ENCODE assay signal across 10 mouse cellular contexts in genomic region chr16:17744536-17744935, GRCm38 (mm10). TPM values are rescaled to one million over a fixed set of nuclear protein-coding genes. Genes with fewer than 3 reads are reported as not detected.
A peak's percentile ranks its signal among the peaks of the same experiment; 100 is the strongest.
DNase-seq lines count a peak whose midpoint lies in the region; ATAC-seq and TF ChIP-seq lines count a peak whose summit lies in the region.
"Had no signal": no experiment of that assay in that cellular context is flagged by ENCODE, and none has a peak within 500 bp of the region (broad histone marks: within the 10 kb centered on the region; RNA-seq: fewer than 3 reads in every experiment).

No protein-coding gene starts in this region.

- no peak for ATAC-seq in kidney, embryonic 15.5 days (replicated peaks; ENCODE audit: low FRiP score)
- no peak for ATAC-seq in limb, embryonic 11.5 days (ENCODE audit: insufficient number of reproducible peaks, low FRiP score, low TSS enrichment, low read depth)

- no peak overlapping the region for H3K4me2 ChIP-seq in kidney, embryonic 15.5 days
- H3K4me2 ChIP-seq in limb, embryonic 11.5 days (ENCODE audit: low read depth, severe bottlenecking), result no peak overlapping the region
- H3K4me2 ChIP-seq: hindbrain, embryonic 15.5 days had no signal

- H3K36me3 ChIP-seq in kidney, adult 2 months (ENCODE audit: control insufficient read depth, insufficient read depth, low read length), result no peaks in the 10 kb centered on the region
- no peaks in the 10 kb centered on the region for H3K36me3 ChIP-seq in kidney, embryonic 15.5 days
- H3K36me3 ChIP-seq in limb, embryonic 11.5 days (ENCODE audit: control insufficient read depth, insufficient read depth, low read length), result no peaks in the 10 kb centered on the region
- no peaks in the 10 kb centered on the region for H3K36me3 ChIP-seq in splenic B cell, adult 2 months (ENCODE audit: control insufficient read depth, insufficient read depth, low read length, poor library complexity, severe bottlenecking)
- H3K36me3 ChIP-seq: hindbrain, embryonic 15.5 days had no signal

- peak; percentile 35 for DNase-seq in adrenal gland, postnatal 10 days
- no peak for DNase-seq in adrenal gland, postnatal 4 days (ENCODE audit: low spot score in 2 of 2)
- peak; percentile 27 for DNase-seq in kidney, adult 2 months
- peak; percentile 46 for DNase-seq in adipocyte (ENCODE audit: low spot score)
- DNase-seq in limb, embryonic 11.5 days (ENCODE audit: low spot score), result peak; percentile 77
- DNase-seq in splenic B cell, adult 2 months (ENCODE audit: low read depth, low spot score), result peak; percentile 74
- no peak for DNase-seq in urinary bladder, postnatal 10 days (ENCODE audit: low spot score)

- TF ChIP-seq POLR2A in kidney, adult 2 months (IDR thresholded peaks at IDR 0.05; ENCODE audit: low read depth, low read length), result no peak

- no peak overlapping the region for H3K4me3 ChIP-seq in kidney, adult 2 months (ENCODE audit: insufficient read depth, low read depth, low read length)
- no peak overlapping the region for H3K4me3 ChIP-seq in kidney, embryonic 15.5 days (replicated peaks)
- H3K4me3 ChIP-seq in limb, embryonic 11.5 days (ENCODE audit: low read depth, low read length), result no peak overlapping the region
- H3K4me3 ChIP-seq: hindbrain, embryonic 15.5 days had no signal

- no peaks in the 10 kb centered on the region for H3K27me3 ChIP-seq in kidney, adult 2 months (replicated peaks; ENCODE audit: control insufficient read depth, insufficient read depth, low read length)
- no peaks in the 10 kb centered on the region for H3K27me3 ChIP-seq in kidney, embryonic 15.5 days
- H3K27me3 ChIP-seq in limb, embryonic 11.5 days (ENCODE audit: control insufficient read depth, insufficient read depth, low read length), result no peaks in the 10 kb centered on the region
- no peaks in the 10 kb centered on the region; the same call in 1 of the 2 replicates for H3K27me3 ChIP-seq in splenic B cell, adult 2 months (ENCODE audit: control insufficient read depth, insufficient read depth, low read length, poor library complexity, severe bottlenecking)
- H3K27me3 ChIP-seq: hindbrain, embryonic 15.5 days had no signal

- WGBS in kidney, adult 2 months, result 26% methylated on average over 1 of the region's 1 CpGs
- WGBS in kidney, embryonic 15.5 days, result 12% methylated on average over 1 of the region's 1 CpGs
- WGBS in limb, embryonic 11.5 days, result 0% methylated on average over 1 of the region's 1 CpGs

- TF ChIP-seq CTCF in kidney, adult 2 months (conservative IDR thresholded peaks at IDR 0.05; ENCODE audit: insufficient read depth, insufficient read length, low read depth, low read length), result peak; percentile 71

- H3K27ac ChIP-seq in kidney, adult 2 months (ENCODE audit: insufficient read depth, low read depth, low read length), result no peak overlapping the region
- H3K27ac ChIP-seq in kidney, embryonic 15.5 days, result no peak overlapping the region
- no peak overlapping the region for H3K27ac ChIP-seq in limb, embryonic 11.5 days (replicated peaks; ENCODE audit: low read depth, low read length)
- H3K27ac ChIP-seq: hindbrain, embryonic 15.5 days had no signal

- no peaks in the 10 kb centered on the region; the same call in 1 of the 2 replicates for H3K9me3 ChIP-seq in kidney, embryonic 15.5 days (replicated peaks)
- H3K9me3 ChIP-seq in limb, embryonic 11.5 days (ENCODE audit: control insufficient read depth, low read length), result no peaks in the 10 kb centered on the region
- H3K9me3 ChIP-seq: hindbrain, embryonic 15.5 days had no signal

- no peak overlapping the region for H3K9ac ChIP-seq in kidney, embryonic 15.5 days
- H3K9ac ChIP-seq in limb, embryonic 11.5 days (ENCODE audit: low read length), result no peak overlapping the region
- H3K9ac ChIP-seq: hindbrain, embryonic 15.5 days had no signal

- no peaks in the 10 kb centered on the region; the same call in 1 of the 2 replicates for H3K4me1 ChIP-seq in kidney, adult 2 months (ENCODE audit: control insufficient read depth, insufficient read depth, low read length)
- H3K4me1 ChIP-seq in kidney, embryonic 15.5 days, result 0 out of 2 replicates have a peak, but pooled peaks cover 3% of the 10 kb centered on the region
- H3K4me1 ChIP-seq in limb, embryonic 11.5 days (ENCODE audit: control insufficient read depth, insufficient read depth, low read length), result no peaks in the 10 kb centered on the region
- H3K4me1 ChIP-seq: hindbrain, embryonic 15.5 days had no signal

RNA-seq across cellular contexts. Expression of gene Med15, which starts 11.8 kb away (rescaled TPM):
- total RNA-seq in adrenal gland, postnatal 10 days (2021), result 10 to 100 TPM; 42.7 to 55.3 TPM
- 10 to 100 TPM; 68.8 to 70.3 TPM for total RNA-seq in adrenal gland, postnatal 4 days (2021)
- 48.6 and 54.3 TPM in 2 replicates for polyA plus RNA-seq in kidney, adult 2 months (2012; rRNA removed)
- polyA plus RNA-seq in kidney, embryonic 15.5 days (2015; fragmentation: Nextera tagmentation; extraction: Ambion mirVana), result 44.4 and 47.9 TPM in 2 replicates
- polyA plus RNA-seq in limb, embryonic 11.5 days (2014; fragmentation: Nextera tagmentation; extraction: Ambion mirVana), result 42.2 and 45.5 TPM in 2 replicates

RNA-seq across cellular contexts. Expression of gene Klhl22, which starts 14.9 kb away (rescaled TPM):
- 10 to 100 TPM; 30.6 to 47.9 TPM for total RNA-seq in adrenal gland, postnatal 10 days (2021)
- 10 to 100 TPM; 52.3 TPM for total RNA-seq in adrenal gland, postnatal 4 days (2021)
- polyA plus RNA-seq in kidney, adult 2 months (2012; rRNA removed), result 50.9 and 69.4 TPM in 2 replicates
- polyA plus RNA-seq in kidney, embryonic 15.5 days (2015; fragmentation: Nextera tagmentation; extraction: Ambion mirVana), result 65.1 and 71.4 TPM in 2 replicates
- 68.2 and 68.7 TPM in 2 replicates for polyA plus RNA-seq in limb, embryonic 11.5 days (2014; fragmentation: Nextera tagmentation; extraction: Ambion mirVana)

RNA-seq across cellular contexts. Expression of gene Scarf2, which starts 52.5 kb away (rescaled TPM):
- 10 to 100 TPM; 15.0 to 16.7 TPM for total RNA-seq in adrenal gland, postnatal 10 days (2021)
- 10 to 100 TPM; 29.3 to 33.9 TPM for total RNA-seq in adrenal gland, postnatal 4 days (2021)
- 26.8 and 38.2 TPM in 2 replicates for polyA plus RNA-seq in kidney, adult 2 months (2012; rRNA removed)
- polyA plus RNA-seq in kidney, embryonic 15.5 days (2015; fragmentation: Nextera tagmentation; extraction: Ambion mirVana), result 10.8 and 12.3 TPM in 2 replicates
- polyA plus RNA-seq in limb, embryonic 11.5 days (2014; fragmentation: Nextera tagmentation; extraction: Ambion mirVana), result 23.4 and 26.4 TPM in 2 replicates
- total RNA-seq: neutrophil, adult 5-6 weeks had no signal

Comparison
In these comparisons a context has a peak if more than half of its experiments do, and no peak if none do; other contexts are left out.
1. DNase-seq: peak in adrenal gland, postnatal 10 days (single experiment), kidney, adult 2 months (single experiment), adipocyte (single experiment), limb, embryonic 11.5 days (single experiment) and splenic B cell, adult 2 months (single experiment); none in adrenal gland, postnatal 4 days (0 of 2) and urinary bladder, postnatal 10 days (single experiment).